ENCODE assay signal across 8 mouse cellular contexts in genomic region chr19:27395481-27395880, GRCm38 (mm10). TPM values are rescaled to one million over a fixed set of nuclear protein-coding genes. Genes with fewer than 3 reads are reported as not detected.
DNase-seq lines count a peak whose midpoint lies in the region; ATAC-seq and TF ChIP-seq lines count a peak whose summit lies in the region.

No protein-coding gene starts in this region.

- TF ChIP-seq CTCF in kidney, adult 2 months (conservative IDR thresholded peaks at IDR 0.05; ENCODE audit: insufficient read depth, insufficient read length, low read depth, low read length), result peak; percentile 53

- no peak for TF ChIP-seq POLR2A in kidney, adult 2 months (IDR thresholded peaks at IDR 0.05; ENCODE audit: low read depth, low read length)

- DNase-seq in CD4-positive, CD25-positive, alpha-beta regulatory T cell, adult 2 months (ENCODE audit: low read depth, low spot score), result peak; percentile 3
- peak; percentile 7 for DNase-seq in liver
- DNase-seq in liver, embryonic 11.5 days (ENCODE audit: low spot score), result no peak
- peak; percentile 80 for DNase-seq in kidney, adult 2 months
- no peak for DNase-seq in forebrain, embryonic 11.5 days (ENCODE audit: low spot score)
- DNase-seq in urinary bladder, postnatal 4 days (ENCODE audit: low spot score in 2 of 2), result no peak

- no peaks in the 10 kb centered on the region for H3K9me3 ChIP-seq in liver, embryonic 11.5 days (ENCODE audit: control insufficient read depth, low read length)
- H3K9me3 ChIP-seq in forebrain, embryonic 11.5 days (ENCODE audit: control insufficient read depth, low read length), result no peaks in the 10 kb centered on the region

- H3K36me3 ChIP-seq in liver, embryonic 11.5 days (ENCODE audit: control insufficient read depth, insufficient read depth, low read length), result peaks cover 49% of the 10 kb centered on the region
- H3K36me3 ChIP-seq in kidney, adult 2 months (ENCODE audit: control insufficient read depth, insufficient read depth, low read length), result peaks cover 1% of the 10 kb centered on the region; the same call in 1 of the 2 replicates
- H3K36me3 ChIP-seq in forebrain, embryonic 11.5 days (ENCODE audit: control insufficient read depth, insufficient read depth, low read length), result peaks cover 5% of the 10 kb centered on the region; the same call in 1 of the 2 replicates

- ATAC-seq in CD4-positive, CD25-positive, alpha-beta regulatory T cell, adult 4 months, result no peak
- no peak for ATAC-seq in liver, embryonic 11.5 days (replicated peaks; ENCODE audit: low FRiP score)
- ATAC-seq in megakaryocyte-erythroid progenitor cell, adult 5-6 weeks (replicated peaks; ENCODE audit: low FRiP score, low TSS enrichment, poor library complexity, severe bottlenecking), result peak; percentile 86
- no peak for ATAC-seq in forebrain, embryonic 11.5 days (replicated peaks; ENCODE audit: low FRiP score)

- H3K4me2 ChIP-seq in liver, embryonic 11.5 days, result no peak overlapping the region
- no peak overlapping the region for H3K4me2 ChIP-seq in forebrain, embryonic 11.5 days (ENCODE audit: low read depth, low read length, severe bottlenecking)

- H3K27me3 ChIP-seq in liver, embryonic 11.5 days (replicated peaks; ENCODE audit: control insufficient read depth, insufficient read depth, low read length), result no peaks in the 10 kb centered on the region
- no peaks in the 10 kb centered on the region for H3K27me3 ChIP-seq in kidney, adult 2 months (replicated peaks; ENCODE audit: control insufficient read depth, insufficient read depth, low read length)
- no peaks in the 10 kb centered on the region for H3K27me3 ChIP-seq in forebrain, embryonic 11.5 days (ENCODE audit: control insufficient read depth, insufficient read depth, low read length)

- no peak overlapping the region for H3K27ac ChIP-seq in liver, embryonic 11.5 days (ENCODE audit: low read depth, low read length)
- peak overlapping the region; percentile 89 for H3K27ac ChIP-seq in kidney, adult 2 months (ENCODE audit: insufficient read depth, low read depth, low read length)
- no peak overlapping the region for H3K27ac ChIP-seq in forebrain, embryonic 11.5 days (ENCODE audit: low read depth, low read length)

- no peaks in the 10 kb centered on the region for H3K4me1 ChIP-seq in liver, embryonic 11.5 days (replicated peaks; ENCODE audit: control insufficient read depth, insufficient read depth, low read length)
- peaks cover 40% of the 10 kb centered on the region for H3K4me1 ChIP-seq in kidney, adult 2 months (ENCODE audit: control insufficient read depth, insufficient read depth, low read length)
- no peaks in the 10 kb centered on the region for H3K4me1 ChIP-seq in forebrain, embryonic 11.5 days (replicated peaks; ENCODE audit: control insufficient read depth, insufficient read depth, low read length)

- H3K4me3 ChIP-seq in liver, embryonic 11.5 days (ENCODE audit: low read depth, low read length), result no peak overlapping the region
- H3K4me3 ChIP-seq in kidney, adult 2 months (ENCODE audit: insufficient read depth, low read depth, low read length), result no peak overlapping the region
- H3K4me3 ChIP-seq in forebrain, embryonic 11.5 days (ENCODE audit: low read depth, low read length), result no peak overlapping the region

- no peak overlapping the region for H3K9ac ChIP-seq in liver, embryonic 11.5 days (ENCODE audit: low read depth, low read length)
- H3K9ac ChIP-seq in forebrain, embryonic 11.5 days (ENCODE audit: low read length), result no peak overlapping the region

- WGBS in liver, embryonic 11.5 days, result 90% methylated on average over 8 of the region's 8 CpGs
- 35% methylated on average over 8 of the region's 8 CpGs for WGBS in kidney, adult 2 months
- WGBS in forebrain, embryonic 11.5 days, result 91% methylated on average over 8 of the region's 8 CpGs

RNA-seq across cellular contexts. Expression of gene Pum3, which starts 34.1 kb away (rescaled TPM):
- 100 to 1,000 TPM in 1 of 2 experiments, 10 to 100 TPM in 1; 97.3 to 107 TPM for polyA plus RNA-seq in CD4-positive, CD25-positive, alpha-beta regulatory T cell, adult 4 months (2017; shearing (Covaris generic))
- polyA plus RNA-seq in liver, embryonic 11.5 days (2014; fragmentation: Nextera tagmentation; extraction: Ambion mirVana), result 118 TPM in 2 replicates
- 13.1 and 15.2 TPM in 2 replicates for polyA plus RNA-seq in kidney, adult 2 months (2012; rRNA removed)
- 141 and 228 TPM in 2 replicates for total RNA-seq in megakaryocyte-erythroid progenitor cell, adult 5-6 weeks (2014; fragmentation: Nextera tagmentation)
- 175 and 180 TPM in 2 replicates for total RNA-seq in megakaryocyte-erythroid progenitor cell, adult 5-6 weeks (2017)
- 77.7 and 93.1 TPM in 2 replicates for polyA plus RNA-seq in forebrain, embryonic 11.5 days (2014; fragmentation: Nextera tagmentation; extraction: Ambion mirVana)

Comparison
In these comparisons a context has a peak if more than half of its experiments do, and no peak if none do; other contexts are left out.
1. DNase-seq: peak in CD4-positive, CD25-positive, alpha-beta regulatory T cell, adult 2 months (single experiment), liver (single experiment) and kidney, adult 2 months (single experiment); none in liver, embryonic 11.5 days (single experiment), forebrain, embryonic 11.5 days (single experiment) and urinary bladder, postnatal 4 days (0 of 2).